Mouse (Mus musculus) left cerebral cortex, postnatal 4 days (tissue): ENCODE data around the gene Eogt. TPM values are rescaled to one million over a fixed set of nuclear protein-coding genes. Genes with fewer than 3 reads are reported as not detected.

Experiments used
- DNase-seq: peaks from one replicate; pipeline ENCODE4 v3.0.0-alpha.2; 2022
- intact Hi-C: fragments of 180-260 bp; cut with DNase I; formaldehyde crosslinking; loops from one replicate; pipeline ENCODE4 v1.15.1; 2025
- total RNA-seq, 2 experiments: library from RNA; stranded (reverse); gene quantifications; 2 replicates each; pipeline ENCODE4 v1.2.3; 2021

Gene Eogt
- total RNA-seq, 2 experiments from 2014 or later = 32.4 to 38.5 TPM

DNA sequence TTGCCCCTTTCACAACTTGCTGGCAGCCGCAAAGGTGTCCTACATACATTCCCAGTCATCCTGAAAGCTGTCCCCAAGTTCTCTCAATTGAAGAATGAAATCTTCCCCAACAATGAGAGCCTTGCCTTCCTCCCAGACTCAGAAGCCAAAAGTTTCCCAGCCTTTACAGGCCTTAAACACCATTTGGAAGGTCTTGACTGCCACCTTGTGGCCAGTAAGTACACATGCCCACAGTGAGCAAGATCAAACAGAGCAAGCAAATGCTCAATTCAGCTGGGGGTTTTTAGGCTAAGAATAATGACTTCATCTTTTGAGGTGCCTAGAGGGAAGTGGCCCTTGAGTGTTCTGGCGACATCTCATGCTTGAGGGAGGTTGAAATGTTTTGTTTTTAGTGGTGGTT, 42.2 kb downstream of the Eogt start:
- intact Hi-C loops = loop anchor here (5.0 to 10.0 kb wide), 2 partner anchors 99 to 1622 kb away; no protein-coding TSS in a partner anchor
- DNase-seq = peak; percentile 52

- no peak for DNase-seq
- intact Hi-C loops = loop anchor here (5.0 to 10.0 kb wide), 2 partner anchors 99 to 1621 kb away; no protein-coding TSS in a partner anchor
Observed at GRCm38 (mm10) chr6:97106106-97106505, 42.9 kb downstream of the Eogt start.

- no peak for DNase-seq
- intact Hi-C loops = loop anchor here (10.0 kb wide), 1 partner anchor 1620 kb away; no protein-coding TSS in a partner anchor
Observed at GRCm38 (mm10) chr6:97104264-97104852, 44.6 kb downstream of the Eogt start.

- intact Hi-C loops = loop anchor here (10.0 kb wide), 1 partner anchor 1617 kb away; no protein-coding TSS in a partner anchor
Observed at GRCm38 (mm10) chr6:97101958-97102702, 46.9 kb downstream of the Eogt start.

DNA sequence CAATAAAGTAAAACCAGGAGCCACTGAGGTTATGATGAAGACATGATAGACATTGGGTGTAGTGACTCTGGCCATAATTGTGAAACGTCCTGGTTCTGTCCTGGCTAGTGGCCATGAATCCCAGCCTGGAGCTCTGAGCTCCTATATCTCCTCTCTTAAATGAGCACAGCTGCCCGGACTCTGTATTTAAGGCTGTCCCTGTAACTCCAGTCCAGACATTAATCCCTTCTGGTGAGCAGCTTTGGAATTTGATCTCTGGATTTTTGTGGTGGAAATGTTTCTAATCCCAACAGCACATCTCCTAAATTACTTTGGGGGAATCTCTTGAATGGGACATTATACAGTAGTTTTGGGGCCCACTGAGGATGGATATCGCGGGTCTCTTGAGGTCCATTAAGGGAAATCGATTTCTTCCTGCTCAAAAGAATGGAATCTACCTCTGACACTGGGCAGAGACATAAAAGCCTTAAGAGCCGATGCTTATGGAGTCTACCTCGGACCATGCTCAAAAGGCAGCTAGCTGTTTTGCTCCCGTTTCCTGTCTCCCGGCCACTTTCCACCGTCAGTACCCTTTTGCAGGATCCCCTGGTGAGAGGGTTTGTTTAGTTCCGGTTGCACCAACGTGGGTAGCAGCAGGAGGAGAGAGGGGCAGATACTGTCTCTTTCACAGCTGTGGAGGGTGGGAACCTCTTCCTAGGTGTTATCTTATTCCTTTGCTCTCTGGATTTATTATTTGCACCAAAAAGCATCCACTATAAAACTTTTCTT, 47.6 kb downstream of the Eogt start:
- no peak for DNase-seq
- intact Hi-C loops = loop anchor here (10.0 kb wide), 1 partner anchor 1617 kb away; no protein-coding TSS in a partner anchor

More at GRCm38 (mm10) chr6:97101958-97102702, 46.9 kb downstream of the Eogt start:
- DNase-seq = no peak

- intact Hi-C loops = no loop called here
- no peak for DNase-seq
Observed at GRCm38 (mm10) chr6:97082336-97082735, 66.6 kb downstream of the Eogt start.

DNA sequence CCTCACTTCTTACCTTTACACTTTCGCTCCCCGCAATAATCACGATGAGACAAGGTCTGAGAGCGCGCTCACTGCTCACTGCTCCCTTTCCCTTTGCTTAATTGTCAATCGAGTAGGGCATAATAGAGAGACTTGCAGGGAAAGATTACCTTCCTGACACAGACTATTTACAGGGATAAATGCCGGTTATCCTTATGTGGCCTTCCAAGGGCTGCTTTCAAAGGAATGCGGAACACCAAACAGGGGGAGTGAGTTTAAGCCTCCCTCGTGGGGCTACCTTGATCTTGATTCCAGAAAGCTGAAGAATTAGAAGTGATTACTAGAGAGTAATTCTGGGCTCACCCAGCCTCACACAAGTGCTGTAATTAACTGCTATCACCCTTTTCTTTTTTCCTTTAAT, 69.0 kb downstream of the Eogt start:
- DNase-seq = no peak
- intact Hi-C loops = no loop called here

DNA sequence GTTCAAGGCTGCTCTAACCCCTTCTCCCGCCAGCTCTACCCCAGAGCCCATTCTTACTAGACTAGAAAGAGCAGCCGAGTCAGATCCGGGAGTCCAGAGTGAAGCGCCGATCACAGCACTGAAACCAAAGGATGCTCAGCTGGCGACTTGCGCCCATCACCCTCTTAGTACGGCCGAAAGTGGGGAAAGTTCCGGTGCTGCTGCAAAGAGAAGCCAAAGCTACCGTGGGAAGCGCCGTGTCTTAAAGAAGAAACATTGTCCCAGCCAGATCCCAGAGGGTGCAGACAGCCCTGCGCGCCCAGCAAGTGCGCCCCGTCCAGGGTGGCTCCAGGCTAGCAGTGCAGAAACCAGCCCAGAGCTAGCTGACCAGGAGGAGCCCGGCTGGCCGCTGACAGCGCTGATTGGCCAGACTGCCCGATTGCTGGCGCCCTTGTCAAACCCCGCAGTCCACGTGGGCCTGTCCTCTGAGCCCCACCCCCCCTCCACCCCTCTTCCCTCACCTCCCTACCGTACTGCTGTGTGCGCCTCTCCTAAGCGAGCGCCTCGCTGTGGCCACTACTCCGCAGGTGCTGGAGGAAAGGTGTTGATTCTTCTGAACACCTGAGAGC, 88.8 kb downstream of the Eogt start, which contains the start of gene Fam19a4:
Fam19a4 (minus strand) TSS at position 340 of the 608 bp plus-strand sequence.
- intact Hi-C loops = no loop called here
- peak; percentile 50 for DNase-seq

Other genes with a start within 250 kb of the Eogt start
- under 1 TPM; 0.50 to 0.70 TPM for gene Fam19a4, start 88.8 kb downstream of the Eogt start, total RNA-seq
- 10 to 100 TPM; 47.4 to 51.6 TPM for gene Tmf1, start 29.9 kb upstream of the Eogt start, total RNA-seq
- 10 to 100 TPM; 75.9 to 78.9 TPM for gene Uba3, start 56.5 kb upstream of the Eogt start, total RNA-seq
- 100 to 1,000 TPM; 150 to 152 TPM for gene Arl6ip5, start 61.5 kb upstream of the Eogt start, total RNA-seq
- 1 to 10 TPM in 1 of 2 experiments, under 1 TPM in 1; 0.77 to 1.1 TPM for gene Lmod3, start 103.6 kb upstream of the Eogt start, total RNA-seq